Mouse (Mus musculus): ENCODE measurements at regions not wholly inside any gene's neighbourhood (a gene's known extent, or its start where the extent isn't known, plus 50 kb on each side); places are given as distances from the start of the nearest gene placed in this dataset.
"Not testable (repeated sequence)": the region's sequence is repeated elsewhere in the genome, so short reads cannot be mapped to it uniquely, and the experiment has no call there.

- Histone ChIP-seq H3K36me3 (ENCODE audit: control insufficient read depth, insufficient read depth, low read length) (no peaks in the 10 kb centered on the region), H3K27ac (ENCODE audit: control insufficient read depth, insufficient read depth, low read depth, low read length) (no peak overlapping the region), H3K4me3 (ENCODE audit: control insufficient read depth, low read depth, low read length) (no peak overlapping the region), H3K4me1 (ENCODE audit: control insufficient read depth, insufficient read depth, low read length) (no peaks in the 10 kb centered on the region), H3K27me3 (ENCODE audit: control insufficient read depth, insufficient read depth, low read length) (no peaks in the 10 kb centered on the region)
- TF ChIP-seq CTCF (IDR thresholded peaks at IDR 0.05; ENCODE audit: control insufficient read depth, insufficient read depth, insufficient replicate concordance, low read depth, low read length) (no peak), POLR2A (IDR thresholded peaks at IDR 0.05; ENCODE audit: control insufficient read depth, low read depth, low read length) (no peak)
These were observed 263.7 kb upstream of the Ubash3b start for GRCm38 (mm10) chr9:41425225-41425624.

GRCm38 (mm10) chr9:41413791-41414190, 252.3 kb upstream of the Ubash3b start:
- H3K36me3 ChIP-seq (ENCODE audit: control insufficient read depth, insufficient read depth, low read length): no peaks in the 10 kb centered on the region

GRCm38 (mm10) chr9:41413091-41413490, 251.6 kb upstream of the Ubash3b start:
- not testable (repeated sequence) for H3K4me1 ChIP-seq (ENCODE audit: control insufficient read depth, insufficient read depth, low read length); H3K36me3 ChIP-seq (ENCODE audit: control insufficient read depth, insufficient read depth, low read length)

More at GRCm38 (mm10) chr9:41413791-41414190, 252.3 kb upstream of the Ubash3b start:
- Histone ChIP-seq H3K4me3 (ENCODE audit: control insufficient read depth, low read depth, low read length) (no peak overlapping the region), H3K27me3 (ENCODE audit: control insufficient read depth, insufficient read depth, low read length) (no peaks in the 10 kb centered on the region), H3K27ac (ENCODE audit: control insufficient read depth, insufficient read depth, low read depth, low read length) (no peak overlapping the region), H3K4me1 (ENCODE audit: control insufficient read depth, insufficient read depth, low read length) (no peaks in the 10 kb centered on the region)
- TF ChIP-seq CTCF (IDR thresholded peaks at IDR 0.05; ENCODE audit: control insufficient read depth, insufficient read depth, insufficient replicate concordance, low read depth, low read length) (no peak), POLR2A (IDR thresholded peaks at IDR 0.05; ENCODE audit: control insufficient read depth, low read depth, low read length) (no peak)

GRCm38 (mm10) chr9:41412174-41412757, 250.8 kb upstream of the Ubash3b start:
- no peak for TF ChIP-seq POLR2A (IDR thresholded peaks at IDR 0.05; ENCODE audit: control insufficient read depth, low read depth, low read length)
- no peak for TF ChIP-seq CTCF (IDR thresholded peaks at IDR 0.05; ENCODE audit: control insufficient read depth, insufficient read depth, insufficient replicate concordance, low read depth, low read length)
- Histone ChIP-seq H3K4me3 (ENCODE audit: control insufficient read depth, low read depth, low read length) (peak overlapping the region; percentile 38), H3K27ac (ENCODE audit: control insufficient read depth, insufficient read depth, low read depth, low read length) (no peak overlapping the region), H3K4me1 (ENCODE audit: control insufficient read depth, insufficient read depth, low read length) (no peaks in the 10 kb centered on the region), H3K36me3 (ENCODE audit: control insufficient read depth, insufficient read depth, low read length) (no peaks in the 10 kb centered on the region), H3K27me3 (ENCODE audit: control insufficient read depth, insufficient read depth, low read length) (no peaks in the 10 kb centered on the region)

More at GRCm38 (mm10) chr9:41413091-41413490, 251.6 kb upstream of the Ubash3b start:
- not testable (repeated sequence) for H3K27me3 ChIP-seq (ENCODE audit: control insufficient read depth, insufficient read depth, low read length); H3K4me3 ChIP-seq (ENCODE audit: control insufficient read depth, low read depth, low read length); H3K27ac ChIP-seq (ENCODE audit: control insufficient read depth, insufficient read depth, low read depth, low read length)

GRCm38 (mm10) chr9:41408301-41408700, 246.8 kb upstream of the Ubash3b start:
- Histone ChIP-seq H3K4me3 (ENCODE audit: control insufficient read depth, low read depth, low read length) (no peak overlapping the region), H3K27me3 (ENCODE audit: control insufficient read depth, insufficient read depth, low read length) (no peaks in the 10 kb centered on the region), H3K36me3 (ENCODE audit: control insufficient read depth, insufficient read depth, low read length) (no peaks in the 10 kb centered on the region), H3K27ac (ENCODE audit: control insufficient read depth, insufficient read depth, low read depth, low read length) (no peak overlapping the region), H3K4me1 (ENCODE audit: control insufficient read depth, insufficient read depth, low read length) (no peaks in the 10 kb centered on the region)
- no peak for TF ChIP-seq CTCF (IDR thresholded peaks at IDR 0.05; ENCODE audit: control insufficient read depth, insufficient read depth, insufficient replicate concordance, low read depth, low read length)
- TF ChIP-seq POLR2A (IDR thresholded peaks at IDR 0.05; ENCODE audit: control insufficient read depth, low read depth, low read length): no peak

- Histone ChIP-seq H3K4me1 (ENCODE audit: control insufficient read depth, insufficient read depth, low read length) (no peaks in the 10 kb centered on the region), H3K27ac (ENCODE audit: control insufficient read depth, insufficient read depth, low read depth, low read length) (no peak overlapping the region), H3K36me3 (ENCODE audit: control insufficient read depth, insufficient read depth, low read length) (no peaks in the 10 kb centered on the region), H3K27me3 (ENCODE audit: control insufficient read depth, insufficient read depth, low read length) (no peaks in the 10 kb centered on the region), H3K4me3 (ENCODE audit: control insufficient read depth, low read depth, low read length) (no peak overlapping the region)
- TF ChIP-seq CTCF (IDR thresholded peaks at IDR 0.05; ENCODE audit: control insufficient read depth, insufficient read depth, insufficient replicate concordance, low read depth, low read length): no peak
- no peak for TF ChIP-seq POLR2A (IDR thresholded peaks at IDR 0.05; ENCODE audit: control insufficient read depth, low read depth, low read length)
These were observed 245.6 kb upstream of the Ubash3b start for GRCm38 (mm10) chr9:41407078-41407477.

GRCm38 (mm10) chr9:41402942-41403341, 241.4 kb upstream of the Ubash3b start:
- Histone ChIP-seq H3K4me3 (ENCODE audit: control insufficient read depth, low read depth, low read length) (no peak overlapping the region), H3K27me3 (ENCODE audit: control insufficient read depth, insufficient read depth, low read length) (no peaks in the 10 kb centered on the region), H3K27ac (ENCODE audit: control insufficient read depth, insufficient read depth, low read depth, low read length) (no peak overlapping the region), H3K36me3 (ENCODE audit: control insufficient read depth, insufficient read depth, low read length) (no peaks in the 10 kb centered on the region), H3K4me1 (ENCODE audit: control insufficient read depth, insufficient read depth, low read length) (no peaks in the 10 kb centered on the region)
- TF ChIP-seq CTCF (IDR thresholded peaks at IDR 0.05; ENCODE audit: control insufficient read depth, insufficient read depth, insufficient replicate concordance, low read depth, low read length) (no peak), POLR2A (IDR thresholded peaks at IDR 0.05; ENCODE audit: control insufficient read depth, low read depth, low read length) (no peak)

GRCm38 (mm10) chr9:41400950-41401349, 239.5 kb upstream of the Ubash3b start:
- TF ChIP-seq POLR2A (IDR thresholded peaks at IDR 0.05; ENCODE audit: control insufficient read depth, low read depth, low read length) (no peak), CTCF (IDR thresholded peaks at IDR 0.05; ENCODE audit: control insufficient read depth, insufficient read depth, insufficient replicate concordance, low read depth, low read length) (no peak)
- H3K36me3 ChIP-seq (ENCODE audit: control insufficient read depth, insufficient read depth, low read length): no peaks in the 10 kb centered on the region
- H3K4me1 ChIP-seq (ENCODE audit: control insufficient read depth, insufficient read depth, low read length): no peaks in the 10 kb centered on the region
- no peaks in the 10 kb centered on the region for H3K27me3 ChIP-seq (ENCODE audit: control insufficient read depth, insufficient read depth, low read length)
- H3K4me3 ChIP-seq (ENCODE audit: control insufficient read depth, low read depth, low read length): no peak overlapping the region
- no peak overlapping the region for H3K27ac ChIP-seq (ENCODE audit: control insufficient read depth, insufficient read depth, low read depth, low read length)
